Mouse (Mus musculus) neural tube, embryonic 13.5 days (tissue): Measurements from ENCODE around the gene Chid1. TPM values are rescaled to one million over a fixed set of nuclear protein-coding genes. Genes with fewer than 3 reads are reported as not detected.
"Not testable (repeated sequence)": the region's sequence is repeated elsewhere in the genome, so short reads cannot be mapped to it uniquely, and the experiment has no call there.

ENCODE experiments used
- ATAC-seq: fragments of 200-750 bp; cut with Nextera tagmentation; 2 replicates; pipeline ENCODE4 v1.8.0; 2017; ENCODE audit warnings: low read depth, mild to moderate bottlenecking, moderate TSS enrichment, moderate library complexity
- H3K27ac ChIP-seq: fragments of 300-500 bp; sonication (generic); replicated peaks from 2 replicates; pipeline ENCODE4 v1.5.1; 2015; ENCODE audit warnings: moderate library complexity, mild to moderate bottlenecking, inconsistent platforms
- H3K27me3 ChIP-seq: fragments of 300-500 bp; sonication (generic); 2 replicates; pipeline ENCODE4 v1.6.1; 2015; ENCODE audit warnings: mild to moderate bottlenecking, inconsistent platforms
- H3K36me3 ChIP-seq: fragments of 300-500 bp; sonication (generic); 2 replicates; pipeline ENCODE4 v1.6.1; 2015; ENCODE audit warnings: mild to moderate bottlenecking, inconsistent platforms
- H3K4me1 ChIP-seq: fragments of 300-500 bp; sonication (generic); replicated peaks from 2 replicates; pipeline ENCODE4 v1.6.1; 2015; ENCODE audit warnings: inconsistent platforms
- H3K4me2 ChIP-seq: fragments of 300-500 bp; sonication (generic); 2 replicates; pipeline ENCODE4 v1.6.1; 2015; ENCODE audit warnings: inconsistent platforms, mild to moderate bottlenecking, moderate library complexity
- H3K4me3 ChIP-seq: fragments of 300-500 bp; sonication (generic); 2 replicates; pipeline ENCODE4 v1.5.1; 2015; ENCODE audit warnings: mild to moderate bottlenecking, inconsistent platforms
- H3K9ac ChIP-seq: fragments of 300-500 bp; sonication (generic); 2 replicates; pipeline ENCODE4 v1.6.1; 2015; ENCODE audit warnings: moderate library complexity, mild to moderate bottlenecking, inconsistent platforms
- H3K9me3 ChIP-seq: fragments of 300-500 bp; sonication (generic); 2 replicates; pipeline ENCODE4 v1.6.1; 2016; ENCODE audit warnings: inconsistent platforms
- WGBS: fragments of 180-500 bp; shearing (Covaris S2); methylation state at CpG from one replicate; pipeline ENCODE4 v1.1.7; 2015; 5-methylcytosine and 5-hydroxymethylcytosine counted together
- polyA plus RNA-seq: library from polyadenylated mRNA; unstranded; fragments of >200 nt; fragmentation: Nextera tagmentation; extraction: Ambion mirVana; gene quantifications from 2 replicates; pipeline ENCODE4 v1.2.1, GENCODE M21; 2015

Gene Chid1
- polyA plus RNA-seq, 1 experiment from 2014 or later, result 38.6 TPM

DNA sequence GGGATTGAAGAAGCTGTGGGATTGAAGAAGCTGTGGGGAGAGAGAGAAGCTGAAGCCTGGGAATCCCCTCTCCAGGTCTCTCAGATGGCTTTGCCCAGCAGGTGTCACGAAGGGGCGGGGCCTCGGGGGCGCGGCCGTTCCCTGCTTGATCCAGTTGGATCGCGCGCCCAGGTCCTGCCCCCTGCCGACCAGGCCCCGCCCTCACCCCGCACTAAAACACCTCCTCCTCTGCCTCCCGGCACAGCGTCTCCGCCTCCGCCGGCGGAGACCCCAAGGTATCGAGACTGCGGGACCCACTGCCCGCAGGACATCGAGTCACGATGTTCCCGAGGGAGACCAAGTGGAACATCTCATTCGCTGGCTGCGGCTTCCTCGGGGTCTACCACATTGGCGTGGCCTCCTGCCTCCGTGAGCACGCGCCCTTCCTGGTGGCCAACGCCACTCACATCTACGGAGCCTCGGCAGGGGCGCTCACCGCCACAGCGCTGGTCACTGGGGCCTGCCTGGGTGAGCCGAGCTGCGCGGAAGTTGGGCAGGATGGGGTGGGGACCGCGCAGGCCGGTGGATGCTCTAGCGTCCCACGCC is 84.6 kb downstream of the Chid1 start, which contains the start of gene Pnpla2:
Gene Pnpla2, plus strand, starts transcription at position 232 of the 585 bp plus-strand sequence.
- ATAC-seq, result peak; percentile 79
- H3K27ac ChIP-seq, result peak within 1 kb of the TSS; percentile 71
- WGBS, result under 1% methylated on average over 45 of the region's 45 CpGs

GRCm38 (mm10) chr7:141453636-141454035 is 86.0 kb downstream of the Chid1 start:
- Histone ChIP-seq H3K9ac (no peak overlapping the region), H3K9me3 (no peaks in the 10 kb centered on the region), H3K4me3 (no peak overlapping the region), H3K36me3 (peaks cover 39% of the 10 kb centered on the region), H3K27me3 (0 out of 2 replicates have a peak, but pooled peaks cover 4% of the 10 kb centered on the region), H3K4me2 (no peak overlapping the region), H3K4me1 (peaks cover 28% of the 10 kb centered on the region), H3K27ac (no peak overlapping the region)
- WGBS, result 78% methylated on average over 2 of the region's 2 CpGs
- no peak for ATAC-seq

More for the DNA sequence above, 84.6 kb downstream of the Chid1 start, which contains the start of gene Pnpla2:
- Histone ChIP-seq H3K36me3 (peaks cover 39% of the 10 kb centered on the region), H3K4me2 (peak within 1 kb of the TSS; percentile 89), H3K4me3 (peak within 1 kb of the TSS; percentile 69), H3K27me3 (peaks cover 16% of the 10 kb centered on the region), H3K9ac (peak within 1 kb of the TSS; percentile 83), H3K9me3 (no peaks in the 10 kb centered on the region), H3K4me1 (peaks cover 24% of the 10 kb centered on the region)

DNA sequence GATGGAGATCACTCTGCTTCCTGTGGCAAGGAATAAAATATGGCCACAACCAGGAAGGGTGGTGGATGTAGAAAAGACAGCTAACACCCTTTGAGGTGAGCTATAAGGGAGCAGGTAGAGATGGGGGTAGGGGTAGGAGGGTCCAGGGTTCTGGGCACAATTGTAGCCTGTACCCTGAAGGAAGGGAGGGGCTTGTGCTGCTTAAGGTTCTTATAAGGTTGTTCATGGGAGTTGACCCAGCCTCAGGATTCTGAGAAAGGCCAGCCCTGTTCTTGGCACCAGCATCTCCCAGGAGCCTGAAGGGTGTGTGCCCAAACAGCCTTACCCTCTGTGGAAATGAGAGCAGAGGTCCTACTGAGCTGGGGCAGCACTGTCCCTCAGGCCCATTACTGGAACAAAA is 87.7 kb downstream of the Chid1 start:
- no peak for ATAC-seq
- Histone ChIP-seq H3K9ac (no peak overlapping the region), H3K36me3 (peaks cover 41% of the 10 kb centered on the region), H3K27me3 (no peaks in the 10 kb centered on the region), H3K4me3 (no peak overlapping the region), H3K27ac (no peak overlapping the region), H3K9me3 (no peaks in the 10 kb centered on the region), H3K4me2 (no peak overlapping the region), H3K4me1 (peaks cover 37% of the 10 kb centered on the region)

- peak within 1 kb of the TSS; percentile 95 for H3K9ac ChIP-seq
- peaks cover 40% of the 10 kb centered on the region for H3K36me3 ChIP-seq
- peak within 1 kb of the TSS; percentile 88 for H3K4me2 ChIP-seq
- H3K27me3 ChIP-seq, result no peaks in the 10 kb centered on the region
- H3K4me3 ChIP-seq, result peak within 1 kb of the TSS; percentile 81
- WGBS, result under 1% methylated on average over 63 of the region's 63 CpGs
- peaks cover 33% of the 10 kb centered on the region for H3K4me1 ChIP-seq
- ATAC-seq, result peak; percentile 94
- peak within 1 kb of the TSS; percentile 95 for H3K27ac ChIP-seq
- H3K9me3 ChIP-seq, result no peaks in the 10 kb centered on the region
Measured at GRCm38 (mm10) chr7:141447110-141447991, 92.3 kb downstream of the Chid1 start, which contains the start of gene Rplp2. Rplp2 (plus strand) TSS chr7:141447370.

DNA sequence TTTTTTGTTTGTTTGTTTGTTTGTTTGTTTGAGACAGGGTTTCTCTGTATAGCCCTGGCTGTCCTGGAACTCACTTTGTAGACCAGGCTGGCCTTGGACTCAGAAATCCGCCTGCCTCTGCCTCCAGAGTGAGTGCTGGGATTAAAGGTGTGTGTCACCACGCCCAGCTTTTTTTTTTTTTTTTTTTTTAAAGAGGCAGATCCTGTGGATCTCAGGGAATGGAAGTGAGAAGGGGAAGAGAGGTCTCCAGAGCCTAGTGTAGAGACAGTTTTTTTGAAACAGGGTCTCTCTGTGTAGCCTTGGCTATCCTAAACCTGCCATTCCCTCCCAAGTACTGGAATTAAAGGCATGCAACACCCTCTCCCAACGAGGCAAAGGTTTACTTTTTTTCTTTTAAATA is 93.3 kb downstream of the Chid1 start:
- H3K27me3 ChIP-seq, H3K9ac ChIP-seq, H3K9me3 ChIP-seq, ATAC-seq, H3K4me3 ChIP-seq, H3K27ac ChIP-seq: not testable (repeated sequence)
- WGBS, result 86% methylated on average over 3 of the region's 3 CpGs
- peak overlapping the region; percentile 88; the same call in 1 of the 2 replicates for H3K4me2 ChIP-seq
- peaks cover 30% of the 10 kb centered on the region for H3K36me3 ChIP-seq
- H3K4me1 ChIP-seq, result peaks cover 42% of the 10 kb centered on the region

- no peaks in the 10 kb centered on the region for H3K27me3 ChIP-seq
- H3K4me1 ChIP-seq, result peaks cover 47% of the 10 kb centered on the region
- peak within 1 kb of the TSS; percentile 62 for H3K9ac ChIP-seq
- H3K4me2 ChIP-seq, result peak within 1 kb of the TSS; percentile 67
- H3K9me3 ChIP-seq, result no peaks in the 10 kb centered on the region
- no peak within 1 kb of the TSS for H3K27ac ChIP-seq
- WGBS, result under 1% methylated on average over 25 of the region's 25 CpGs
- ATAC-seq, result no peak
- H3K36me3 ChIP-seq, result peaks cover 5% of the 10 kb centered on the region; the same call in 1 of the 2 replicates
- peak within 1 kb of the TSS; percentile 37 for H3K4me3 ChIP-seq
Measured at GRCm38 (mm10) chr7:141443828-141444237, 95.8 kb downstream of the Chid1 start, which contains the start of gene Pidd1. Pidd1 (minus strand) TSS chr7:141444025.

Other genes with a start within 250 kb of the Chid1 start
- gene Drd4, start 247.9 kb downstream of the Chid1 start, polyA plus RNA-seq, result 0.54 and 1.3 TPM in 2 replicates
- 150 and 156 TPM in 2 replicates for gene Deaf1, start 212.2 kb downstream of the Chid1 start, polyA plus RNA-seq
- 58.7 and 60.8 TPM in 2 replicates for gene Tmem80, start 212.1 kb downstream of the Chid1 start, polyA plus RNA-seq
- gene Eps8l2, start 201.0 kb downstream of the Chid1 start, polyA plus RNA-seq, result 0.43 and 0.76 TPM in 2 replicates
- gene Taldo1, start 147.7 kb downstream of the Chid1 start, polyA plus RNA-seq, result 328 and 340 TPM in 2 replicates
- gene Gatd1, start 125.7 kb downstream of the Chid1 start, polyA plus RNA-seq, result 47.0 and 51.4 TPM in 2 replicates
- gene Cend1, start 110.4 kb downstream of the Chid1 start, polyA plus RNA-seq, result 94.3 and 111 TPM in 2 replicates
- gene Slc25a22, start 102.0 kb downstream of the Chid1 start, polyA plus RNA-seq, result 59.6 and 66.7 TPM in 2 replicates
- 3.8 and 3.9 TPM in 2 replicates for gene Pidd1, start 95.8 kb downstream of the Chid1 start, polyA plus RNA-seq
- gene Rplp2, start 92.5 kb downstream of the Chid1 start, polyA plus RNA-seq, result 769 and 771 TPM in 2 replicates
- 17.1 and 17.6 TPM in 2 replicates for gene Pnpla2, start 84.7 kb downstream of the Chid1 start, polyA plus RNA-seq
- gene Cracr2b, start 78.8 kb downstream of the Chid1 start, polyA plus RNA-seq, result 5.3 and 9.8 TPM in 2 replicates
- 19.1 and 22.7 TPM in 2 replicates for gene Cd151, start 72.5 kb downstream of the Chid1 start, polyA plus RNA-seq
- gene Polr2l, start 64.7 kb downstream of the Chid1 start, polyA plus RNA-seq, result 79.3 and 85.0 TPM in 2 replicates
- 54.3 and 57.1 TPM in 2 replicates for gene Tspan4, start 64.6 kb downstream of the Chid1 start, polyA plus RNA-seq
- 109 and 117 TPM in 2 replicates for gene Ap2a2, start 22.3 kb upstream of the Chid1 start, polyA plus RNA-seq
- 0.17 and 0.20 TPM in 2 replicates for gene Muc6, start 115.5 kb upstream of the Chid1 start, polyA plus RNA-seq
- gene Muc2, start 150.5 kb upstream of the Chid1 start, polyA plus RNA-seq, result 0.37 and 0.81 TPM in 2 replicates
- not detected in 2 replicates for gene Muc5ac, start 249.1 kb upstream of the Chid1 start, polyA plus RNA-seq